Mouse (Mus musculus) liver, embryonic 16.5 days (tissue): Measurements from ENCODE around the gene Ipo11. TPM values are rescaled to one million over a fixed set of nuclear protein-coding genes. Genes with fewer than 3 reads are reported as not detected.

Experiments
- ATAC-seq: fragments of 200-750 bp; cut with Nextera tagmentation; 2 replicates; pipeline ENCODE4 v1.8.0; 2017; ENCODE audit warnings: low read depth, mild to moderate bottlenecking, moderate number of reproducible peaks, moderate library complexity
- H3K27ac ChIP-seq: fragments of 300-500 bp; sonication (generic); 2 replicates; pipeline ENCODE4 v1.5.1; 2014; ENCODE audit warnings: mild to moderate bottlenecking, low read length
- H3K27me3 ChIP-seq: fragments of 300-500 bp; sonication (generic); 2 replicates; pipeline ENCODE4 v1.6.1; 2014; ENCODE audit warnings: low read depth, low read length, mixed read lengths; ENCODE audit not compliant: control insufficient read depth, insufficient read depth
- H3K36me3 ChIP-seq: fragments of 300-500 bp; sonication (generic); 2 replicates; pipeline ENCODE4 v1.6.1; 2014; ENCODE audit warnings: mild to moderate bottlenecking; ENCODE audit not compliant: control insufficient read depth, insufficient read depth
- H3K4me1 ChIP-seq: fragments of 300-500 bp; sonication (generic); 2 replicates; pipeline ENCODE4 v1.6.1; 2014; ENCODE audit warnings: low read depth, low read length, mixed read lengths; ENCODE audit not compliant: control insufficient read depth
- H3K4me2 ChIP-seq: fragments of 300-500 bp; sonication (generic); 2 replicates; pipeline ENCODE4 v1.6.1; 2014; ENCODE audit warnings: low read depth, low read length, mixed read lengths
- H3K4me3 ChIP-seq: fragments of 300-500 bp; sonication (generic); 2 replicates; pipeline ENCODE4 v1.5.1; 2014; ENCODE audit warnings: low read depth, mild to moderate bottlenecking, low read length
- H3K9ac ChIP-seq: fragments of 300-500 bp; sonication (generic); 2 replicates; pipeline ENCODE4 v1.6.1; 2014; ENCODE audit warnings: low read depth, low read length
- H3K9me3 ChIP-seq: fragments of 300-500 bp; sonication (generic); replicated peaks from 2 replicates; pipeline ENCODE4 v1.6.1; 2016; ENCODE audit warnings: low read length; ENCODE audit not compliant: control insufficient read depth
- WGBS: fragments of 180-500 bp; shearing (Covaris S2); extraction: QIAGEN DNeasy Blood & Tissue Kit; methylation state at CpG from one replicate; pipeline ENCODE4 v1.1.7; 2014; ENCODE audit not compliant: insufficient replicate concordance; 5-methylcytosine and 5-hydroxymethylcytosine counted together
- polyA plus RNA-seq: library from polyadenylated mRNA; unstranded; fragments of >200 nt; fragmentation: Nextera tagmentation; extraction: Ambion mirVana; gene quantifications from 2 replicates; pipeline ENCODE4 v1.2.1, GENCODE M21; 2015

The Ipo11 gene
- polyA plus RNA-seq, 1 experiment from 2014 or later, result 24.3 TPM

GRCm38 (mm10) chr13:106835844-106836526, 100.8 kb downstream of the Ipo11 start:
- Histone ChIP-seq H3K36me3 (no peaks in the 10 kb centered on the region), H3K4me1 (peaks cover 2% of the 10 kb centered on the region), H3K4me3 (peak overlapping the region; percentile 22), H3K27ac (no peak overlapping the region), H3K9me3 (no peaks in the 10 kb centered on the region), H3K9ac (no peak overlapping the region; the same call in 1 of the 2 replicates), H3K4me2 (peak overlapping the region; percentile 37; the same call in 1 of the 2 replicates), H3K27me3 (no peaks in the 10 kb centered on the region)
- 11% methylated on average over 15 of the region's 15 CpGs for WGBS
- peak; percentile 73 for ATAC-seq

GRCm38 (mm10) chr13:106830029-106830428, 106.7 kb downstream of the Ipo11 start:
- H3K4me2 ChIP-seq, result no peak overlapping the region
- no peak for ATAC-seq
- no peak overlapping the region for H3K27ac ChIP-seq
- no peaks in the 10 kb centered on the region for H3K27me3 ChIP-seq
- H3K9me3 ChIP-seq, result no peaks in the 10 kb centered on the region
- WGBS, result 68% methylated on average over 6 of the region's 6 CpGs
- H3K36me3 ChIP-seq, result no peaks in the 10 kb centered on the region
- no peak overlapping the region for H3K4me3 ChIP-seq
- H3K9ac ChIP-seq, result no peak overlapping the region
- peaks cover 4% of the 10 kb centered on the region; the same call in 1 of the 2 replicates for H3K4me1 ChIP-seq

GRCm38 (mm10) chr13:106829327-106829997, 107.3 kb downstream of the Ipo11 start:
- Histone ChIP-seq H3K4me3 (no peak overlapping the region), H3K36me3 (no peaks in the 10 kb centered on the region), H3K27me3 (no peaks in the 10 kb centered on the region), H3K4me2 (no peak overlapping the region), H3K9ac (no peak overlapping the region), H3K4me1 (peaks cover 4% of the 10 kb centered on the region; the same call in 1 of the 2 replicates), H3K27ac (no peak overlapping the region), H3K9me3 (no peaks in the 10 kb centered on the region)
- 38% methylated on average over 12 of the region's 12 CpGs for WGBS
- ATAC-seq, result no peak; the same call in 1 of the 2 replicates

- Histone ChIP-seq H3K4me1 (peaks cover 4% of the 10 kb centered on the region; the same call in 1 of the 2 replicates), H3K9me3 (no peaks in the 10 kb centered on the region), H3K36me3 (no peaks in the 10 kb centered on the region), H3K4me2 (no peak overlapping the region), H3K9ac (no peak overlapping the region), H3K27me3 (no peaks in the 10 kb centered on the region), H3K27ac (no peak overlapping the region), H3K4me3 (no peak overlapping the region)
- 34% methylated on average over 5 of the region's 5 CpGs for WGBS
- no peak for ATAC-seq
Observed at GRCm38 (mm10) chr13:106825618-106826017, 111.1 kb downstream of the Ipo11 start.

GRCm38 (mm10) chr13:106823875-106824191, 112.9 kb downstream of the Ipo11 start:
- no peak overlapping the region for H3K9ac ChIP-seq
- no peaks in the 10 kb centered on the region for H3K27me3 ChIP-seq
- no peaks in the 10 kb centered on the region for H3K9me3 ChIP-seq
- H3K4me2 ChIP-seq, result no peak overlapping the region
- 73% methylated on average over 2 of the region's 2 CpGs for WGBS
- H3K4me1 ChIP-seq, result no peaks in the 10 kb centered on the region
- H3K36me3 ChIP-seq, result no peaks in the 10 kb centered on the region
- no peak overlapping the region for H3K4me3 ChIP-seq
- H3K27ac ChIP-seq, result no peak overlapping the region
- ATAC-seq, result no peak

- H3K36me3 ChIP-seq, result no peaks in the 10 kb centered on the region
- H3K27me3 ChIP-seq, result no peaks in the 10 kb centered on the region
- no peak overlapping the region for H3K4me3 ChIP-seq
- no peak for ATAC-seq
- H3K9ac ChIP-seq, result no peak overlapping the region
- H3K9me3 ChIP-seq, result no peaks in the 10 kb centered on the region
- no peaks in the 10 kb centered on the region for H3K4me1 ChIP-seq
- H3K27ac ChIP-seq, result no peak overlapping the region
- H3K4me2 ChIP-seq, result no peak overlapping the region
- 82% methylated on average over 12 of the region's 12 CpGs for WGBS
Observed at GRCm38 (mm10) chr13:106823121-106823874, 113.5 kb downstream of the Ipo11 start.

GRCm38 (mm10) chr13:106820149-106820548, 116.6 kb downstream of the Ipo11 start:
- no peak overlapping the region for H3K4me2 ChIP-seq
- no peak overlapping the region for H3K9ac ChIP-seq
- no peaks in the 10 kb centered on the region for H3K27me3 ChIP-seq
- no peak overlapping the region for H3K4me3 ChIP-seq
- no peak overlapping the region for H3K27ac ChIP-seq
- WGBS, result 83% methylated on average over 2 of the region's 2 CpGs
- H3K9me3 ChIP-seq, result no peaks in the 10 kb centered on the region
- H3K36me3 ChIP-seq, result no peaks in the 10 kb centered on the region
- no peaks in the 10 kb centered on the region for H3K4me1 ChIP-seq
- ATAC-seq, result no peak

GRCm38 (mm10) chr13:106819749-106820148, 117.0 kb downstream of the Ipo11 start:
- Histone ChIP-seq H3K4me1 (no peaks in the 10 kb centered on the region), H3K27ac (no peak overlapping the region), H3K4me3 (no peak overlapping the region), H3K9ac (no peak overlapping the region), H3K27me3 (no peaks in the 10 kb centered on the region), H3K4me2 (no peak overlapping the region), H3K36me3 (no peaks in the 10 kb centered on the region), H3K9me3 (no peaks in the 10 kb centered on the region)
- ATAC-seq, result no peak
- 79% methylated on average over 4 of the region's 4 CpGs for WGBS

- no peaks in the 10 kb centered on the region for H3K4me1 ChIP-seq
- no peak for ATAC-seq
Observed at GRCm38 (mm10) chr13:106817066-106817465, 119.7 kb downstream of the Ipo11 start.

More at GRCm38 (mm10) chr13:106817066-106817465, 119.7 kb downstream of the Ipo11 start:
- no peaks in the 10 kb centered on the region for H3K36me3 ChIP-seq
- no peaks in the 10 kb centered on the region for H3K27me3 ChIP-seq
- 91% methylated on average over 5 of the region's 5 CpGs for WGBS
- H3K9me3 ChIP-seq, result no peaks in the 10 kb centered on the region
- H3K27ac ChIP-seq, result no peak overlapping the region
- no peak overlapping the region for H3K4me3 ChIP-seq
- no peak overlapping the region for H3K4me2 ChIP-seq
- H3K9ac ChIP-seq, result no peak overlapping the region
